Mouse (Mus musculus) lung, postnatal 36 days (tissue): ENCODE measurements at regions not wholly inside any gene's neighbourhood (a gene's known extent, or its start where the extent isn't known, plus 50 kb on each side); places are given as distances from the start of the nearest gene placed in this dataset.

Source experiments
- DNase-seq: peaks from one replicate; pipeline ENCODE4 v3.0.0; 2022; ENCODE audit warnings: mixed read lengths

DNA sequence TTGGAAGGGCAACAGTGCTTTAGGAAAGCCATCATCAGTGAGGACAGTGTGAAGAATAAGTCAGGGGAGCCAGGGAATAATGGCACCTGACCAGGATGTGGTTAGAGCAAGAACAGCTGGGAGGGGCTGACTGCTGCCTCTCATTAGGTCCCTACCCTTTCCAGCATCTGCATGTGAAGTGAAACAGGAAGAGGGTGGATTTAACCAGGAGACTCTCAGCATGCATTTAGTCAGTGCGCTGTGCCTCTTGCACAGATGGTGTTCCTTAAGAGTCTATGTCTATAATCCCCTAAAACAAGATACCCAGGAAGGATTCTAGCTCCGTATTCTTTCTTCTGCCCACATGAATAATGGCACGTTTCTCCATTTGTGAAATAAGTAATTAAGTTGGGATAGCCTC lies 267.9 kb downstream of the Spry2 start:
- DNase-seq = no peak

DNA sequence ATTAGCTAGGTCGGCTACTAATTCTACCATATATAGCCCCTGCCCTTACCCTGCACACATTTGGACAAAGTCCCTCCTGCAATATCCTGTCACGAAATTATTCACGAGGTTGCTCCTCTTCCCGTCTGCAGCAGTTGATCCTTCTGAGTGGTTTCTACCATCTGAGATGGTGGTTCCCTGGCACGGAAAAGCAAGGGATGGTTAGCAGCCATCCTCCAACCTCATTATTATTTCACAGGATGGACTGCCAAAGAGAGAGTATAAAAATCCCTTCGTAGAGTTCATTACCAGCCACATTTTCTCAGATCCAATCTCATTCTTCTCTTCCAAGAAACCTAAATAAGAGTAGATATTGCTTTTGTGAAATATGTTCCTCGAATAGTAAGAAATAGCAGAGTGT lies 272.2 kb downstream of the Spry2 start:
- no peak for DNase-seq

DNA sequence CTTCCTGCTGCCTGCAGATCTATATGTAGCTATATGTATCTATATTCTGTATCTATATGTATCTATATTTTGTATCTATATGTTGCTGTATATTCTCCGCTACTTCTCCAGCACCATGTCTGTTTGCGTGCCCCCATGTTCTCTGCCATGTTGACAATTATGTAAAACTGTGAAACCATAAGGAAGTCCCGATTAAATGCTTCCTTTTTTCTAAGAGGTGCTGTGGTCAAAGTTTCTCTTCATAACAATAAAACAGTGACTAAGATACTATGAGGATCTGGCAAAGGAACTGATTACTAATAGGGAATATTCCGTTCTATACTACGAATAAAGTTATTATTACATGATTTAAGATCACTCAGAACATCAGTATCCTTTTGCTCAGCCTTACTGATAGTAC lies 274.5 kb downstream of the Spry2 start:
- no peak for DNase-seq

DNA sequence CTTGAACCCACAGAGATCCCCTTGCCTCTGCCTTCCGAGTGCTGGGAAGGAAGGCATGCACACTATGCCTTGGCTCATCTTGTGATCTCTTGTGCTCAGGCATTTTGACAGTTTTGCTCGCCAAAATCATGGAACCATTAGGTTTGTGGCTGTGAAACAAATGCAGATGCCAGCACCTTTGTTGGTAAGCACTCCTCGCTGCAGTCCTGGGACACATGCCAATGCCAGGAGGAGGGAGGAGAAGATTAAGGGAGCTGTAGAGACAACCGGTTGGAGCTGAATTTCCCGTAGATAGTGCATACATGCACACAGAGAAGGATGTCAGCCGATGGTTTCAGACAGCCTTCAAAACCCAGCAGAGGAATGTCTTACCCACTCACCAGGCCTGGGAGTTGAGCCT lies 275.5 kb downstream of the Spry2 start:
- DNase-seq = no peak

DNA sequence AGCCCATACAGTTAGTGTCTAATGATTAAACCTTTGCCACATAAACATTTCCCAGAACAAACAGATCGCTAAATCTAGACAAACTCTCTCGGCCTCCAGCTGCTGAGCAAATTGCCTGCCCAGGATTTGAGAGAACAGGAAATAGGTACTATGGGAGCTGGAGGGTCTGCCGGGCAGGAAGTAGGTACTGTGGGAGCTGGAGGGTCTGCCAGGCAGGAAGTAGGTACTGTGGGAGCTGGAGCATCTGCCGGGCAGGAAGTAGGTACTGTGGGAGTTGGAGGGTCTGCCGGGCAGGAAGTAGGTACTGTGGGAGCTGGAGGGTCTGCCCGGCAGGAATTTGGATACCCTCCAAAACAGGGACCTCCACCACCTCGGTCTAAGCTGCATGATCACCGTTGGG lies 277.2 kb downstream of the Spry2 start:
- DNase-seq = no peak

DNA sequence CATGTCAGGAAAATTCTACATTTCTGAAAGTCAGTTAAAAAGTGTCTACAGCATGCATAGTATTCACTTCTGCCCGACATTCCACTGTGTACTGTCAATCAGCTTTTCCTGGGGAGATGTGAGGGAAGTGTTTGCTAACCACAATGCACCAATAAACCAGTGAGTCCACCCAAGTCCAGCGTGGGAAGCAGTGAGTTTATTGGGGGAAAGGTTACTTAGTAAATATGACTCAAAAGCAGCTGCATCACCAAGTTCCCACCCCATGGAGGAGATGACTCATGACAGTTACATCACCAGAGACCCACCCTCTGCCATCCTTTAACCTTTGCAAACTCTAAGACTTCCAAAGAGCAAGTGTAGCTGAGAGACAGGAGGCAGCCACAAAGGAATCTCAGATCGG lies 280.9 kb downstream of the Spry2 start:
- no peak for DNase-seq

DNA sequence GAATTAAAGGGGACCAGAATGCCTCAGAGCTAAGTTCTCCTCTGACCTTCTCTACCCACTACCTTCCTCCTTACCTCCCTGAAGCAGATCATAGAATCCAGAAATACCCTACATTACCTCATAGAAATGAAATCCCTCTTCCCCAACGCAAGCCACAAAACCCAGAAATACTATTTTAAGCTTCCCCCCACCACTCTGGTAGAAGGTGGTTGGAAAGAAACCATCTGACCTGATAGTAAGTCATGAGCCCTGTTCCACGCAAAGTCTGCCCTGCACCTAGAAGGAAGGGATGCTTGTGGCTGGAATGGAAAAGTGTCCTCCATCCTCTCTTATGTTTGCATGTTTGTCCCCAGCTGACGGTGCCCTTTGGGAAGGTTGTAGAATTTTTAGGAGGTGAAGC lies 283.8 kb downstream of the Spry2 start:
- DNase-seq = no peak

DNA sequence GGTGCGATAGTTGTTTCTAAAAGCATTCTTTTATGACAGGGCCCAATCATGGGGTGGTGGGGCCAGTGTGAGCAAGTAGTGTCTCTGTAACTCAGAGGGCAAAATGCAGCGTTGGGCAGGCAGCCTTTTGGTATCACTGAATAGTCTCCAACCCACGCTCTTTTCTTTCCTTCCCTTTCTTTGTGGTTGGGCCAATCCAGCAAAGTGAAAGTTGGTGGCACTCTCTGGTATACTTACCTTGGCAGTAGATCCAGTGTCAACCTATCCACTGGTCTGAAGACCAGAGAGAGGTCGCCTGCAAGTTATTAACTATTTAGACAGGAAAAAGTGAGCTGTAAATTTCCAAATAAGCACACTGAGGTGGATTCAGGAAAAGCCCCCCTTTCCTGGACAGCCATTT lies 287.8 kb downstream of the Spry2 start:
- no peak for DNase-seq

DNA sequence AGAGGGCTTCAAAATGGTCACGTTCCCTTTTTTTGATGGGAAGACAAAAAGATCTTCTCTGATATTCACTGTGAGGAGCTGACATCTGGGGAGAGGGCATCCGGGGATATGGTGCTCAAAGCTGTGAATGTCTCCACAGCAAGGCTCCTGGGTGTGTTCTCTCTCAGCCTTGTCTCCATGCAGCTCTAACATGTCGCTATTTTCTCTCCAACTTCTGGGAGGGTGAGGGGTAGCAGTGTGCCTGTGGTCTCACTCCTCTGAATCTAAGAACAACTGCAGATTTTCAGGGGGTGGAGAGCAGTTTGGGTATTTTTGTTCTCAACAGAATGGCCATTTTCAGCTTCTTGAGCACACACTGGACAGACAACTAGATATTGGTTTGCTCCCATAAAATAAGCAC lies 290.1 kb downstream of the Spry2 start:
- DNase-seq = no peak

DNA sequence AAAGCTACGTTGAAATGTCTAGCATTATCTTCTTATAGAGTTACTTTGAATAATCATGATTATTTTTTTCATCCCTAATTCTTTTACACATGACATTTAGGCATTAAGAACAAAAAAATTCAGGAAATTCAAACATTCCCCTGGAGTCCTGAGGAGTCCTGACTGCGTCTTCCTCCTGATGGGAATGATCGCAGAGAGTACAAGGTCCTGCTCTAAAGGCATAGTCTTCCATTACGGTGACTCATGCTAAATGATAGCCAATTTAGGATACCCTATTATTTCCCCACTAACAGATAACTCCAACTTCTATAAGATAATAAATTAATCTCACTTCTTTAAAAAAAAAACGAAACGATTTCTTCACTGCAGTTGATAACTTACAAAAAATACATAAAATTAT lies 292.2 kb downstream of the Spry2 start:
- no peak for DNase-seq

DNA sequence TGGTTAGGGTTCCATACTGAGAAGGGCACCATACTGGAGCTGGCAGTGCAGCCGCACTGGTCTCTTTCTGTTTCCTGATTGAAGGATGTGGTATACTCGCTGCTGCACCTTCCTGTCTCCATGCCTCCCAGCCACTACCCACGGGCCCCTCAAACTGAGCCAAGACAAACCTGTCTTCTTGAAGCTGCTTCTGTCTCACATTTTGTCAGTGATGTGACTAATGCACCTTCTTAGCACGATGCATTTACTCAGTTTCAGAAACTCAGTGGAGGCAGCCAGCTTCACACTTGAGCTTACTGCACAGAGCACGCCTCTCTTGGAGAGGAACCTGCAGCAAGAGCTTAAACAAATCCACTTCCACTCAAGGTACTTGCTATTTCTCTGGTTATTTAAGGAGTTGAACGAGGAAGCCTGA lies 293.6 kb downstream of the Spry2 start:
- DNase-seq = peak; percentile 14

DNA sequence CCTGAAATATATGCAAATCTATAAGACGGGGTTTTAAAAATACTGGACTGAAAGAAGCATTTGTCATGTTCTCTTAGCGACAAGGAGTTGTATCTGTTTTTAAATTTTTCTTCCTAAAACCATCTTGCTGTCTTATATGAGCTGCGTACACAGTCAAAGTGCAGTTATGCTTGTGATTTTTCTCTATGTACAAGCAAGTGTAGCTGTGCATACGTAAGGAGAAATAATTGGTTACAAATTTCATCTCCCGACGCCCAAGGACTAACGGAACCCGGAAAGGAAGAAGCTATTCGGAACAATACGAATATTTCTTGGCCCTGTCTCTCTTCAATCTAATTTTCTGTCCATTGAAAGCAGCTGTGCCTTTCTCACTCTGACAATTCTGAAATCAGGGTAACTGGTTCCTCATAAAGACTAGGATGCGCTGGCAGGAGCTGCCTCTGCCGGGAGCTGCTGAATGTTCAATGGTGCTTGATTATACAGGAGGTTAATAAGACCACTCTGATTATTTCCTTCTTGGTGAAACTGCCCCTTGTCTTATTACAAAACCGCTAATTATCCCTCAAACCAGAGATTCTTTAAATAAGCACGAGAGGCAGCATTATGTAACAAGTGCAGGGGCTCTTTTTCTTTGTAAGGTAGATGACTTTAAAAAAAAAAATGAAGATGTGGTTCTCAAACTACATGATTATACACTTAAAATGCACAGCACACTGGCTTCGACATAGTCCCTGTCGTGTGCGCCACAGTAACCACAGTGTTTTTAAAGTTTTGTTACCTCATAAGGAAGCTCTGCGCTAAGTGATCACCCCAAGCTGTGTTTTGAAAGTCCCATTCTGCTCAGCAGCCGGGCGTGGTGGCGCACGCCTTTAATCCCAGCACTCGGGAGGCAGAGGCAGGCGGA lies 296.8 kb downstream of the Spry2 start:
- no peak for DNase-seq

DNA sequence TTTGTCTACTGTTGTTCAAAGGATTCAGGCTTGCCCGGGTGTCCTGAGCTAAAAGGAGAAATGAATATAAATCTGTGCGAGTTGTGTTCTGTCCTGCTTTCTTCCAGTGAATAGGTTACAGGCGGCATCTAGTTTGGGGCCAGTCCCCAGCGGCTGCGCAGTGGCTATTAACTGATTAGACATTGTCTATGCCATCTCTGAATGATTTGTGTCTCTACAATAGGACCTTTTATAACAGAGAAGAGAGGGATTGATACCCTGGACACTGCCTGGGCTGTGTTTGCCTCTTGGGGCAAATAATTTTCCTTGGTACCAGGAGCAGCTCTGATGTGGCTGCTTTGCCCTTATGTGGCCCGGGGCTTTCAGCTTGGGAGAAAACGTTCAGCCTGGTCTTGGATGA lies 306.9 kb downstream of the Spry2 start:
- no peak for DNase-seq

DNA sequence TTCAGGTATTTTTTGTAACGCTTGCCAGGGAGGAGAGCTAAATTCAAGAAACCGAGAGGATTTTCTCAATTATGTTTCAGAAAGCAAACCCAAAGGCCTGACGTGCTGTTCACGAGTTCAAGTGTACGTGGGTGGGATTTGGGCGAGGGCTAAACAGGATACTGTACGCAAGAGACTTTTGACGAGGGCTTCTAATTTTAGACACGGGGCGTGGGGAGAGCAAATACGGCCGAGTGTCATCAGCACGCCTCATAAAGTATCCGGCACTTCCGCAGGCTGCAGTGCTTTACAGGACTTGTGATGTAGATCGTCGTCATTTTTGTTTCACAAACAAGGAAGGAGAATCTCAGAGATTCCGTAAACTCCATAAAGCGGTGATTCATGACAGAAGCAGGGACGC lies 307.4 kb downstream of the Spry2 start:
- peak; percentile 4 for DNase-seq

DNA sequence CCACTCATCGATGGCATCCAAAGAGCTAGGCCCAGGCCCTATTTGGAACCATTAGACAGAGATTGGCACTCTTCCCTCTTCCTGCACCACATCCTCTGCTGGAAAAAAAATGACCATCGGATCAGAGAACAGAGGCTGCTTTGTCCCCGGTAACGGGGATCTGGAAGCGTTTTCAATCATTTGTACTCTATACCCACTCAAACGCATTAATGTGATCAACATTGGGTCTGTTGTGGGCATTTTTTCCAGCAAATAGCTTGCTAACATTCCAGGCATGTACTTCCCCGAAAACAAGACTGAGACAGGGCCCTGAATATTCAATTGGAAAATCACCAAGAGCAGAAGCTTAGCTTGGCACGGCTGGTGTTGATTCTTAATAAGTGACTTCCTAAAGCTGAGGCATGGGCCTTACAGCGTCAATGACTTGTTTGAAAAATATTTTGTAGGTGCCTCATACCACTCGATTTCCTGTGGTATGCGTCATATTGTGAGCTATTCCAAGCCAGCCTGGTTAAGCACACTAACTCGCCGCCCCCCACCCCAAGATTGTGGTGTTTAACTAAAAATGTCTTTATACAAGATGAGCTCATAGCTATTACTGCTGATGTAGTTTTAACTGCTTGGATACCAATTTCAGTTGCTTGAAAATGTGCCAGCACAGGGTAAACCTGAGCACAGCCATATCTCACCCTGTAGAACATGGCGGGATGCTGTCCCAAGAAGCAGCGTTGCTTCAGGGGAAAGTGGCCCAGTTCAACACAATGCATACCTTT lies 308.0 kb downstream of the Spry2 start:
- peak; percentile 6 for DNase-seq

DNA sequence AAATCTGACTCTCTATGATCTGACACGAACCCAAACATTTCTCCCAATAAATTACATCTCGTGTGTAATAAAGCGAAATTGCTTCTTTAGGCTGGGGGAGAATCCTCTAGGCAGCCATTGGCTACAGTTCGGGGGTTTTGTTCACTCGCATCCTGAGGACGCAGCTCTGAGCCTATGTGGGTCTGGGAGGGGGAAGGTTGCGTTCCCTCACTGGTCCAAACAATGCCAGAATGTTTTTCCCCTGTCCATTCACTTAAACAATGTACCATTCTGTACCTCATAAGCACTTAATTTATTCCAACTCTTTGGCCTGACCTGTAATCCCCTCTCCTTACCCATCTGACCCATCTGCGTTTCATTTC lies 308.6 kb downstream of the Spry2 start:
- DNase-seq = no peak

DNA sequence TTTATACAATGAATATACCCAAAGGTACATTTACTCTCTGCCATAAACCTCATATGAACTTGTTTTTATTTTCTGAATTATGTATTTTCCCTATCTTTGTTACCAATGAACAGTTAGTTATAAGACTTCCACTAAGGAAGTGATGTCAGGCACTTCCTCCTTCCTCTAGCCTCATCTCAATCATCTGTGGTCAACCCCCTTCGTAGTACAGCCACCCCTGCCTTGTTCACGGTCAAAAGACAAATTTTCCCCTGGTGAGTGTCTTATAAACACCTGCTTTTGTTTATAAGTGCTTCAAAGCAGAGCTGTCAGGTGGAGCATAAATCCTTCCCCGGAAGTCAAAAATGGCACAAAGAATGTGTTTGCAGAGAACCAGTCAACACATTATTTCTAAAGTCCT lies 312.0 kb downstream of the Spry2 start:
- DNase-seq = no peak

DNA sequence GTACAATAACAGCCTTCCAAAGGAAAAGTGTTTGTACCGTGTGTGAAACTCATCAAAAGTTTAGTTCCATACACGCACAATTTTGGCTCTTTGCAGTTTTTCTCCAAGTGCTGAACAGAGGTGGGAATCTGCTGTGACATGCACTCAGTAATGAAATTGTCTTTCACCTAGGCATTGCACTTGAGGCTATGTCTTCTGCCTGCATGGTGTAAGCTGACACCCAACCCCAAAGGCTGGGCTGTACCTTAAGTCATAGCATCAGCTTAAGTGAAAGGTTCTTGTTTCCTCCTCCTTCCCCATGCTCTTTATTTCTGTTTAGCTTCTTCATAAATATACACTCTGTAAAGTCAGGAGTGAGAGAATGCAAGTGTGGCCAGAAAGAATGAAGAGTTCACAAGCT lies 313.1 kb downstream of the Spry2 start:
- DNase-seq = no peak

DNA sequence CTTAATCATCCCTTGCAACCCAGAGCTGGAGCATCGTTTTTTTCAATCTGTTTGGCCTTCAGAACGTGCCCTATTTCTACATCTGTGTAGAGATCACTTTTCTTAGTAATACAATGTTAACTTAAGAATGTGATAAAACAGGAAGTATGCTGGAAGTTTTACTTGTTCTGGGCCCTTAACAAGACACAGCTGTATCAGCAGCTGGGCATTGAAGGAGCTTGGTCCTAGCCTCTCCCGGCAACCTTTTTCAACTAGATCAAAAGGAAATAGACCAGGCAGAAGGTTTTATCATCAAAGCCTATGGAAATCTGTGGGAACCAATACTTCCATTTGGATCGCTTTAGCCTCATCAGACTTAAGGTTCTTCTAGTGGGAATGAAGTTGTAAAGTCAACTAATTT lies 317.9 kb downstream of the Ndfip2 start:
- DNase-seq = no peak

DNA sequence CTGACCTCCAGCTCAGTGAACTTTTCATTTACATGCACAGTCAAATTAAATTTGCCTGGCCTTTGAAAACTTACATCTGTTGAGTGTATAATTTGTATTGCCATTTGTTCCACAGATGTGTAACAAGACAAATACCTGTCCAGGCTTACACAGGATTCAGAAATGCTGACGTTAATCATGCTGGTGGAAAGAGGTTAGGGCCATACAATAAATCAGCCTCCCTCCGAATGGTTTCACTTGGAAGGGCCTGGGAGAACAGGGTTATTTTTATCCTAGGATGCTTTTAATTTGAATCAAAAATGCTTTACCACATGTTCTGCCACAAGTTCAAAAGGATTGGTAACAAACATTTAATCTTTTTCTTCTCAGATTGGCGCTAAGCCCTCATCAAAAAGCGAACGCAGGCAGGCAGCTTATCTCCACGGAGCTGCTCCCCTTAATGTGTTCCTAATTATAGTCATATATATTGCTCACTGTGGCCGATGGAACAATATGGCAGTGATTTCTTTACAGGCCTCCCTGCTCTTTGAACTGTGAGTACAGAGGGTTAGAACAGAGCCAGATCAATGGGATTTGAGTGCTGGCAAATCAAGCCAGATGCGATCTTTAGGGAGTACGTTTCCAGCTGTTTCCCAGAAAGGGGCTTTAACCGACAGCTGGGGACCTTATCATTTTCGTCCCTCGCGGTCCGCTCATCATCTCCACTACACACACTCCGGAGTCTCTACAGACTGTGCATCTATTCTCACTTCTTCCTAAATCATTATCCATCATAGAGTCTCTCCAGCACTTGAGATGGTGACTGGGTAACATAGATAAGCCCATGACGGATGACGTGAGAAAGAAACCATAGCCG lies 313.9 kb downstream of the Ndfip2 start:
- DNase-seq = no peak

DNA sequence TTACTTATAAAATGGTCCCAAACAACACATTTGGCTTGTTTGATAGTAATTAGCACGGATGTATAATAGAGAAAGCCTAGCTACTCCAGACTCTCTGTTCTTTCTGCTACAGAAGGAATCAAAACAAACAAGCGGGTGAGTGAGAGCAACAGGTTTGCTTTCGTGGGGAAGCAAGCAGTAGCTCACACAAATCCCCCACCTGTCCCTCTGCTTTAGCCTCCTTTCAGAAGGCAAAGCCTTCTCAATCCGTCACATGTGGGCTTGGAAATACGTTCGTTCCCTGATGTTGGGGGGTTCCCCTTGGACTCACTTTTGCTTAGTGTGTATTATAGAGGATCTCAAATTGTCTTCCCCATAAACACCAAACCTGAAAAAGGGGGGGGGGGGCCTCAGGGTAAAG lies 311.8 kb downstream of the Ndfip2 start:
- no peak for DNase-seq

DNA sequence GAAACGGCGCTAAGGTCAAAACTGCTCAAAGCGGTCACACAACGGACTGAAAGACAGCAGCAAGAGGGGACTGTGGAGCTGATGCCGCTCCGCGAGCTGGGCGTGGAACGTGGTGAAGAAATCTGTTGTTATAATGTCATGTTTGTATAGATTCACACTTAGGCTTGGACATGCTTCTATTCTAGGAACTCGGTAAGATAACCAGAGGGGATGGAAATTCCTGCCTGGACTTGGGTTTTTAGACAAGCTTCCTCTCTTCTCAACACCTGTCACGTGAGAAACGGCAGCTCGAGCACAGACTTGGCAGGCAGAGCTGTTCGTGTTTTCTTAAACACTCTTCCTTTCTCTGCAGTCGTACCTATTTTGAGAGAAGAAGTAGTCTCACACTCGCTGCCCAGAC lies 307.5 kb downstream of the Ndfip2 start:
- peak; percentile 41 for DNase-seq

DNA sequence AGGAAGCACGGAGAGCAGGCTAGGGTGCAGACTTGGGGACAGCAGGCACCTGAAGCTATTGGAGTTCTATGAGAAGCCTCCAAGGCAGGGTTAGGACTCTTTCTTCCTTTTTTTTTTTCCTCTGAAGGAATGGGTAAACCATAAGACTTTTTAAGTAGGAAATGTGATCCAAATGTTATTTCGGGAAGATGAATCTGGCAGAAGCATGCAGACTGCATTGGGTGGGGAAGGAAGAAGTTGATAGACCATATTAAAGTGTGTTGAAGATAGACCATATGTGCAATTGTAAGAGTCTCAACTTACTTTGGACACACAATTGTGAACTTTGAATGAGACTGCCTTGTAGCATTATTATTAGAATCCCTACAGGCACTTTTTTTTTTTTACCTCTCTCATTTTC lies 304.5 kb downstream of the Ndfip2 start:
- no peak for DNase-seq

DNA sequence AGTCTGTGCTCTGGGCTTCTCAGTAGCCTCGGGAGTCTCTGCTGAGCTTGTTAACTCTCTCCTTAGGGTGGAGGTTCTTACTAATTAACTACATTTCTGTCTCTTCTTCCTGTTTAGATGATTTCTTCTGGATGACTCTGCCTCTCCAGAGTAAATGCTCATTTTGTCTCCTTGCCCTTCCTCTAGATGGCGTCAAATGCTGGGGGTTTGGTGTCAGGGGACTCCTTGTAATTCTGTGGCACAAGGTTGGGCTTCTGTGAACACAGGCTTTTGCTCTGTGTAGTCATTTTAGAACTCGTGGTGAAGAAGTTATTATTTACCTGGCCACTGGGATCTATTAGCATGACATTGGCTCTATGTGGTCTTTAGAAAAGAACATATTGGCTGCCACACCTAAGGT lies 298.4 kb downstream of the Ndfip2 start:
- peak; percentile 16 for DNase-seq
